Mouse (Mus musculus): Measurements from ENCODE around the gene Dclre1a. TPM values are rescaled to one million over a fixed set of nuclear protein-coding genes. Genes with fewer than 3 reads are reported as not detected.
"Not testable (repeated sequence)": the region's sequence is repeated elsewhere in the genome, so short reads cannot be mapped to it uniquely, and the experiment has no call there.

Dclre1a gene
- total RNA-seq, 2 experiments from 2014 or later, result 32.7 to 50.8 TPM

DNA sequence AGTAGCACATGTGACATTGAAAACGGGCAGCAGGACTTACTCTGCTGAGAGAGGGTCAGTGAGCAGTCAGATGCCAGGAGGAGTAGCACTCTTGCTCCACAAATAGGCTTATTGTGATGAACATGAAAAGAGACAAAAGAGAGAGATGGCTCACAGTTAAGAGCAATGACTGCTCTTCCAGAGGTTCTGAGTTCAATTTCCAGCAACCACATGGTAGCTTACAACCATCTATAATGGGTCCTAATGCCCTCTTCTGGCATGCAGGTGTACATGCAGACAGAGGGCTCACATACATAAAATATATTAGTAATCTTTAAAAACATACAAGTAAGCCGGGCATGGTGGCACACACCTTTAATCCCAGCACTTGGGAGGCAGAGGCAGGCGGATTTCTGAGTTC lies 5.2 kb upstream of the Dclre1a start:
- no peak for ATAC-seq (replicated peaks; ENCODE audit: low FRiP score, poor library complexity, severe bottlenecking)

DNA sequence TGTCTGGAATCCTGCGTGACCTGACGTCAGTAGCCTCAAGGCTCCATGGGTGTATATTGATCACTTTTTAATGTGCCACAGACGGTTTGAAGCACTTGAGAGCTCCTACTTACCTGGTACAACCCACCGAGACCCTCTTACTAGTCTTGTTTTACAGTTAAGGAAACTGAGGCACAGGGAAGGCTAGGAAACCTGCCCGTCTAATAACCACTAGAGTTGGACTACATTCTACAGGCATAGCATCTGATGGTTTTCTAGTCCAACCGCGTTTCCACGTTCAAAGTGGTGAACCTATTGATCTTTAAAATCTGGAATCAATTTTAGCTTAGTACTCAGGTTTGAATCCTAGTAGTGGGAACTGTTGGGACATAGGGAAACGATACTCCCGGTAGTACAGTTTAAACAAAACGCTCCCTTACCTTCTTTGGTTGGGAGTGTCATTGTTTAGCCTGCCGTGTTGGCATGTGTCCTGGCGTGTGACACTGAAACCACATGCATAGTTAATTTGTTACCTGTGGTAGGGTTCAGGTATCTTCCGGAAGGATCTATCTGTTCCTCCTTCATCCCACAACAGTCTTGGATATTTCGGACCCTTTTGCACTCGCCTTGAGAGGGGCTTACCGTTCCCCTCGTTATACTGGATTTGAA lies 1.1 kb upstream of the Dclre1a start:
- peak; percentile 58 for ATAC-seq (replicated peaks; ENCODE audit: low FRiP score, poor library complexity, severe bottlenecking)

DNA sequence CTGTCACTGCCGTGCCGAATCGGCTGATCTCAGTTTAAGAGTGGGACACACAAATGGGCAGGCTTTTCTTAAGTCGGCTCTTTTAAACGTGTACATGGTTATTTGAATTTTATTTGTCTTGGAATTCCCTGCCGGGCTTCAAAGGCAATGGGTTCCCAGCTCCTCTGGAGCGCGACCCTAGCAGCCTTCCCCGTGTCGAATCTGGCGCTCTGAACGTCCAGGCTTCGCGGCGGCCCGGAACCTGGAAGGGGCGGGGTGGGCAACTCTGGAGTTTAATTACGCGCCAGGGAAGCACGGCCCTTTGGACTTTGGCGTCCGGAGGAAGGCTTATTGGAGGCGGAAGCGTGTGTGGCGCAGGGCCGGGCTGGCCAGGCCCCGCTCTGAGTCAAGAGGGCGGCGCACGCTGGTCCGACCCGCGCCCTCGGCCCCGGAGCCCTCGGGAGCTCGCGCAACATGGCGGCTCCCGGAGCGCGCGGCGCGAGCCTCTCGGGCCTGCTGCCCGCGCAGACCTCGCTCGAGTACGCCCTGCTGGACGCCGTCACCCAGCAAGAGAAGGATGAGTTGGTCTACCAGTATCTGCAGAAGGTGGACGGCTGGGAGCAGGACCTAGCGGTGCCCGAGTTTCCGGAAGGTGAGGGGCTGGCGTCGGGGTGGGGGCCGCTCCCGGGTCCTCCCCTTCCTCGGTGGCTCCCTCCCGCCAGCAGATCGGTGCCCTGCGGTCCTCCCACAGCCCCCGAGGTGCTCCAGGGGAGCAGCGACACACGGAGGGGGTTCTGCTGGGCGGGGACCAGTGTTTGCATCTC lies 409 bp upstream of the Dclre1a start, which contains the start of gene Nhlrc2:
Gene Nhlrc2, plus strand, starts transcription at position 32 of the 803 bp plus-strand sequence.
- ATAC-seq (replicated peaks; ENCODE audit: low FRiP score, poor library complexity, severe bottlenecking), result peak; percentile 81

- ATAC-seq (replicated peaks; ENCODE audit: low FRiP score, poor library complexity, severe bottlenecking), result no peak
Measured at GRCm38 (mm10) chr19:56546031-56546430, 2.0 kb downstream of the Dclre1a start.

DNA sequence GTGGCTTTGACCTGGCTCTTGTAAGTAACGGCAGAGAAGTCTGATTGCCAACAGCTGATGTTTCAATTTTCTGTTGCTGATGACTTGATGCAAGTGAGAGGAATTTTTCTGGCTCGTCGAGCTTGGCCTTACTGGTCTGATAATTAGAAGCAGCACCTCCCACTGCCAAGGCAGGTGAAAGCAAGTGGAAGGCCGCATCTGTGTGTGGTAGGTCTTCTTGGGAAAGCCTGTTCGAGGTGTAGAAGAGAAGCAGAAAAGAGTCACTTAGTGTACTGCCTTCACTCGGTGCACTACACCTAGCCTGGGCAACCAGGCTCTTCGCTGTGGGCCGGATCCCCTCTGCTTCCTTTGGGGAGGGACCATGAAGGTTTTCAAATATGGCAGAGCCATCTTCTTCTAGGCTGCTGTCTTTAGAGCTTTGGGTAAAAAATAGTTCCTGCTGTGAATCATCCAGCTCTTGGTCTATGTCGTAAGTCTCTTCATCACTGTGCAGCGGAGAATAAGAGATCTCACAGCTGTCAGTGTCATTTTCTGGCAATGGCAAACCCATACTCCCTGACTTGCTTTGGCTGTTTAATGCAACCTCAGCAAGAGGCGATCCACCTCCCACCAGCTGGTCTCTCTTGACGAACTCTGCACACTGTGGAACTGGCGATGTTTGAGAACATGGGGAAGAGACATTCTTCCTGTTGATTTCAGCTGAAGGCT lies 3.2 kb downstream of the Dclre1a start:
- ATAC-seq (replicated peaks; ENCODE audit: low FRiP score, poor library complexity, severe bottlenecking), result no peak

DNA sequence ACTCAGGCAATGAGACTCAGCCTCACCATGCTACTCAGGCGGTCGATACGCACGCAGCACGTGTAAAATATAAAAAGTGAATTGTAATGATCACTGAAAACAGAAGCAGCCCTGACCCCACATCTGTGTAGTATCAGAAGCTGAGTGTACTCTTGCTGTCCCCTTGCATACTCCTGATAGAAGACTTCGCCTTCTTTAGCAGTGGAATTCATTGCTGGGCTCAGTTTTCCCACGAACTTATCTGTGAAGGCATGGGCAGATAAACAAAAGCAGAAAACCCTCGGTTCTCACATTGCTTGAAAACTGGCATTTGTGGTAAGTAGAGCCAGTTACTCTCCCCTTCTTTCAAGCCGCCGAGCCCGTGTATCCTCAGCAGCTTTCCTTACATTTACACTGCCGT lies 4.7 kb downstream of the Dclre1a start:
- no peak for ATAC-seq (replicated peaks; ENCODE audit: low FRiP score, poor library complexity, severe bottlenecking)

DNA sequence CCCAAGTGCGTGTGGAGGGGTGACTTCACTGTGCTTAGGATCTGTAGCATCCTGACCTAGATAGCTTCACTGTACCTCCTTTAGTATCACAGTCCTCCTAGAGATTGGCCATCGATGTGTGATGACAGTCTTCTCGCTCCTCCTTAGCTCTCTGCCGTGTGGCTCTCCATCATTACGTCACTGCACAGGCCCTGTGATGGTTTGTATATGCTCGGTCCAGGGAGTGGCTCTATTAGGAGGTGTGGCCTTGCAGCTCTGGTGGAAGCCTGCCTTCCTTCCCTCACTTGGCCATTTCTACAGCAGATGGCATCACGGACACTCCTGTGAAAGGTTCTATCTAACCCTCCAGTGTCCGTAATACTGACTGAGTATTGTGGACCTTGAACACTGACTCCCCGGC lies 12.3 kb downstream of the Dclre1a start:
- ATAC-seq (replicated peaks; ENCODE audit: low FRiP score, poor library complexity, severe bottlenecking), result no peak

DNA sequence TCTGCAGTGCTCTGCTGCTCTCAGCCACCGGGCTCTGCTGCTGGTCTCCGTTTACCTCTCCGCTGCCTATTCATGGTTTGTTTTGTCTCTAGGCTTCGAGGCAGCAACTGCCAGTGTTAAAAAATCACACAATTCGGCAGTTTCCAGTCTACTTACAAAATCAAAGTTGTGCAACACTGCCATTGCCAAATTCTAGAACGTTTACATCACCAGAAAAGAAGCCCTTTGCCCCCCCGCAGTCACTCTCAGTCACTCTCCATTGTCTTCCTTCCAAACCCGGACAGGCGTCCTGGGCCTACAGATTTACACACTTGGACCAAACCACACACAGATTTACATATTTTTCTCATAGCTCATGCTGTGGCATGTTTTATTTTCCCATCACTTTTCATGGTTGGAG lies 13.0 kb downstream of the Dclre1a start:
- ATAC-seq (replicated peaks; ENCODE audit: low FRiP score, poor library complexity, severe bottlenecking), result no peak

- ATAC-seq (replicated peaks; ENCODE audit: low FRiP score, poor library complexity, severe bottlenecking), result no peak
Measured at GRCm38 (mm10) chr19:56534337-56534736, 13.7 kb downstream of the Dclre1a start.

- ATAC-seq (replicated peaks; ENCODE audit: low FRiP score, poor library complexity, severe bottlenecking), result no peak
Measured at GRCm38 (mm10) chr19:56533291-56534071, 14.5 kb downstream of the Dclre1a start.

- no peak for ATAC-seq (replicated peaks; ENCODE audit: low FRiP score, poor library complexity, severe bottlenecking)
Measured at GRCm38 (mm10) chr19:56531251-56531650, 16.8 kb downstream of the Dclre1a start.

DNA sequence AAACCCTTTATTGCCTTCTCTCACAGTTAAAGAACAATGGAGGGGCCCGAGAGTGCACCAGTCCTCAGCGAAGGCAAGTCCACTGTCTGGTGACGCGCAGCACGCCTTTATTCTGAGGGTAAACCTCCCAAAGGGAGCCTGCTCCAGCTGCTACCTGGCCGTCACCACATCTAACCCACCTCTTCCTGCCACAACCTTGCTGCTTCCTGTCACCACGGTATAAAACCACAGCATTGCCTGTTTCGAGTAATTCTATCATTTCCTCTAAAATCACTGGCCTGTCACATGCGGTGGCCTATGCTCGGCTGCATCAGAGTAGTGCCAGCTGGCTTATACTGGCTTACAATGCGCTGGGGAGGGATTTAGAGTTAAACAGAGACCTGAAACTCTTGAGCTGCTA lies 17.5 kb downstream of the Dclre1a start:
- ATAC-seq (replicated peaks; ENCODE audit: low FRiP score, poor library complexity, severe bottlenecking), result not testable (repeated sequence)

- not testable (repeated sequence) for ATAC-seq (replicated peaks; ENCODE audit: low FRiP score, poor library complexity, severe bottlenecking)
Measured at GRCm38 (mm10) chr19:56519408-56519807, 28.6 kb downstream of the Dclre1a start.

DNA sequence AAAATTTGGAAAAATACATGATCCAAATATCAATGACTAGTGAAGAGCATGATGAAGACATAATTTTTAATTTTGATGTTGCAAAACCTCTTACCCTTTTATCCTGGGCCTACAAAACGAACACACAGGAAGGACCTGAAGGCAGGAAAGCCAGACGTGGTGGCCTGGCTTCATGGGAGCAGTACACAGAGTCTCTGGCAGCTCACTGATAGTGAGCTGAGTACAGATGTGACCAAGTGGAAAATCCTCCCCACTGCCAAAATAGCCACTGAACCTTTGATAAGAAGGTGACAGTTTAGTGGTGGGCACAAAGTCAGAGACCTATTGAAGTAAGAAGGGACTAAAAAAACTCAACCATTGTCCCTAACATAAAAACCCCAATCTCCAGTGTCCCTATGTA lies 34.5 kb downstream of the Dclre1a start:
- ATAC-seq (replicated peaks; ENCODE audit: low FRiP score, poor library complexity, severe bottlenecking), result 0 out of 2 replicates have a peak, but pooled peaks have one; percentile 52

DNA sequence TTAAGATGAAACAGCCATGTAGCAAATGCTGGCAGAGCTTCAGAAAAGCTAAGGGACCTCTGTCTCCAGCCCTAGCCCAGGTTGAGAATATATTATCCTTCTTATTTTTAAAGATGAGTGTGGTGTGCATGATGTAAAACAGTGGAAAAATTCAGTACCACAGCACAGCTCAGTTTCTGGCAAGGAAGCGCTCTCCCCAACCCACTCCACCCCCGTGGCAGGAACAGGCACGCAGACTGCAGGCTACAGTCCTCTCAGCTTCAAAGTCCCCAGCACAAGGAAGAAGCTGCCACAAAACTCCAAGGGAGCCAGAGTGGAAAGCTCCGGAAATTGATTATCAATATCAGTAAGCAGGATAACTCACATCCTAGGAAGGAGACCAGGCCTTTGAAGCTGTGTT lies 36.8 kb downstream of the Dclre1a start:
- ATAC-seq (replicated peaks; ENCODE audit: low FRiP score, poor library complexity, severe bottlenecking), result not testable (repeated sequence)

DNA sequence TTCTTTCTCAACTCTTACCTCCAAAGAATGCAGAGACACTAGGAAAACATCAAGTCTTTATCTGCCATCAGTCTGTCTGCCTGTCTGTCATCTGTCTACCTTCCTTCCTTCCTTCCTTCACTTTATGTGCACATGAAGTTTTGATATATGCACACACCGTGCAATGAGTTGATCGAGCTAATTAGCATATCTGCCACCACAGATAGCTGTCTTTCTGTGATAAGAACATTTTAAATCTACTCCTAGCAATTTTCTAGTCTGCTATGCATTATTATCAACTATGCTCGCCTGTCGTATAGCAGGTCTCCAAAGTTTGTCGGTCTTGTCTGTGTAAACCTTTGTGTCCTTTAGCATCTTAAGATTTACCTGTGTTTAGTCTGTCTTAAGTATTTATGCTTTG lies 44.5 kb downstream of the Dclre1a start:
- not testable (repeated sequence) for ATAC-seq (replicated peaks; ENCODE audit: low FRiP score, poor library complexity, severe bottlenecking)

GRCm38 (mm10) chr19:56503069-56503468 lies 45.0 kb downstream of the Dclre1a start:
- not testable (repeated sequence) for ATAC-seq (replicated peaks; ENCODE audit: low FRiP score, poor library complexity, severe bottlenecking)

GRCm38 (mm10) chr19:56494157-56494556 lies 53.9 kb downstream of the Dclre1a start:
- ATAC-seq (replicated peaks; ENCODE audit: low FRiP score, poor library complexity, severe bottlenecking), result not testable (repeated sequence)

DNA sequence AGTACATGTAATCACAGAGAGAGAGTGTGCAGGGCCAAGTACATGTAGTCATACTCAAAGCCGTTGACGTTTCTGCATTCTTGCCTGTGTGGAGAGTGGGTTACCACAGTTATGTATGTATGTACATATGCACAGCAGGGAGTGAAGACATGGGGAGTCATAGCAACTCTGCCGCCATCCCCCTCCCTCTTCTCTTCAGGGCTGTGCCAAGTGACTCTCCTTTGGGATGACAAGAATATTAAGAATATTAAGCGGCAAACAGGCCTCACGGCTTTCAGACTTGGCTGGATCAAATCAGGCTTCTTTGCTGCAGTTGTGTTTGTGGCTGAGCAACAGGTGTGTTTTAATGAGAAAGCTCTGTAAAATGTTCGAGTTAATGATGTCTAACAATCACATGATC lies 58.4 kb downstream of the Dclre1a start:
- ATAC-seq (replicated peaks; ENCODE audit: low FRiP score, poor library complexity, severe bottlenecking), result no peak

DNA sequence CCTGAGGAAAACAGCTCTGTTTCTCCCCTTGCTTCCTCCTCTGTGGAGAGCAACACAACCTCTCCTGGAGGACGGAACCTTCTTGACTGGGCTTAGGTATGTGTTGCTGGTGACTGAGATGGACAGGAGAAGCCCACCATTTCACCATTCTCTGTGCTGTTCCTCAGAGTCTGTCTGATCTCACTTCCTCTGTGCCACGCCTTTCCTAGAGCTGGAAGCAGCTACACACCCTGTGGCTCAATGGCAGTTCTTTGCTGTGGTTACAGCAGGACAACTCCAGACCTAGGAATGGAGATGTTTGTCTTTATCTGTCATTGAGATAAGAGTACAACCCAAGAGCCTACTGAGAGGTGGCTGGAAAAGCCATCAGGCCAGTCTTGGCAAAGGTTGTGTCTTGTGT lies 60.7 kb downstream of the Dclre1a start:
- no peak for ATAC-seq (replicated peaks; ENCODE audit: low FRiP score, poor library complexity, severe bottlenecking)
